Mouse (Mus musculus) layer of hippocampus, postnatal 10 days (tissue): ENCODE results near the gene Pnliprp1. TPM values are rescaled to one million over a fixed set of nuclear protein-coding genes. Genes with fewer than 3 reads are reported as not detected.

Experiments used
- DNase-seq, 2 experiments: peaks; one replicate each; pipeline ENCODE4 v3.0.0; 2021; ENCODE audit warnings: low spot score in 2 of 2
- total RNA-seq, 2 experiments: library from RNA; stranded (reverse); gene quantifications; 2 replicates each; pipeline ENCODE4 v1.2.3; 2021

Gene Pnliprp1
- total RNA-seq, 2 experiments from 2014 or later, result not detected

GRCm38 (mm10) chr19:58776461-58776860, 47.8 kb downstream of the Pnliprp1 start:
- no peak for DNase-seq

- DNase-seq, result no peak
Measured at GRCm38 (mm10) chr19:58781566-58781965, 52.9 kb downstream of the Pnliprp1 start.

- DNase-seq, result peak; percentile 56 to 67
Measured at GRCm38 (mm10) chr19:58783938-58784337, 55.3 kb downstream of the Pnliprp1 start.

- DNase-seq, result no peak
Measured at GRCm38 (mm10) chr19:58789194-58789593, 60.5 kb downstream of the Pnliprp1 start.

Other genes with a start within 250 kb of the Pnliprp1 start
- gene Ccdc172, start 216.9 kb upstream of the Pnliprp1 start, total RNA-seq, result not detected
- gene Pnlip, start 76.4 kb upstream of the Pnliprp1 start, total RNA-seq, result 1 to 10 TPM; 2.1 to 3.2 TPM
- gene Pnliprp2, start 30.8 kb downstream of the Pnliprp1 start, total RNA-seq, result under 1 TPM in 1 of 2 experiments, not detected in 1; 0.20 TPM
- gene 1700019N19Rik, start 65.6 kb downstream of the Pnliprp1 start, total RNA-seq, result under 1 TPM in 1 of 2 experiments, not detected in 1; 0.37 TPM
- gene Eno4, start 214.5 kb downstream of the Pnliprp1 start, total RNA-seq, result 1 to 10 TPM; 1.2 to 1.8 TPM
- 100 to 1,000 TPM; 232 to 243 TPM for gene Hspa12a, start 214.8 kb downstream of the Pnliprp1 start, total RNA-seq